Mouse (Mus musculus) urinary bladder, postnatal 10 days (tissue): ENCODE data around the gene Map7d1.

Experiments
- DNase-seq: peaks from one replicate; pipeline ENCODE4 v3.0.0; 2022; ENCODE audit warnings: low spot score

Map7d1 gene

DNA sequence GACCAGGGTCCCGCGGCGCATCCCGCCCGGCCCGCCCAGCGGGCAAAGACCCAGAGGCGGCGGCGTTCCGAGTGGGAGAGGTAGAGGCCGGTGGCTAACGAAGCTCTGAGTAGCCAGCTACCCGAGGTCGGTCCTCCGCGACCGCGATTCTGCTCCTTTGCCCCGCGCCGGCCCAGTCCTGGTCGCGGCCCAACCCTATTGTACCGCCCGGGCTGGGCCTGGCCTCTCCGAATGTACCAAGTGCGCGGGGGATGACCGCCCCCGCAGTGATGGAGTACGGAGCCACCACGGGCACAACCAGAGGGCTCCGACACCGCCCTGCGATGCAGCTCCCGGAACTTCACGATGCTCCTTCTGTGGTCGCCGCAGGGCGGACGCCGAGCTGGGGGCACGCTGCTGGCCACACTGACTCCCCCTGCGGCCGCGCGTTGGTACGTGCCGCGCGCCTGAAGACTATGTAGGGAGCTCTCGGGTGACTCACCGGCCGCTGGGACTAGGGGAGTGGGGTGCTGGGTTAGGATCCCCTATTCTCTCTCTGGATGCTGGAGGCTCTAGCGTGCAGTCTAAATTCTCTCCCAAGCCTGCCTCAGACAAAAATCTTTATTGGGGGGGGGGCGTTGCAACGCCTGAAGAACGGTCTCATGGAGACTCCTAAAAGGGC lies at the start of gene Map7d1:
Map7d1 (minus strand) TSS at position 213 of the 661 bp plus-strand sequence.
- peak; percentile 60 for DNase-seq

DNA sequence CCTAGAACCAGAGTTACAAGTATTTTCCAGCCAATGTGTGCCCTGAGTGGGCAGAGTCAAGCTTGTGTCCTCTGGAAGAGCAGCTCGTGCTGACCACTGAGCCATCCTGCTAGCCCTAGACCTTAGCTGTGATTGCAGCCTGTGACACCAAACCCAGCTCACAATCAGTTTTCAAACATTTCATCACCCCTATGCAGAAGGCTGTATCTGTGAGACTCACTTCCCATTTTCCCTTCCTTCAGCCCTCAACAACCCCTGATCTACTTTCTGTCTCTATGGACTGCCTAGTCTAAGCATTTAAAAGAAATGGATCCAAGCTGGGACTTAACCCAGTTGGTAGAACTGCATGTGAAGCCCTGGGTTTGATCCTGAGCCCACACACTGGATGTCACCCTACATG lies 49.3 kb upstream of the Map7d1 start:
- DNase-seq = no peak

- no peak for DNase-seq
Measured at GRCm38 (mm10) chr4:126303877-126304276, 47.7 kb upstream of the Map7d1 start.

DNA sequence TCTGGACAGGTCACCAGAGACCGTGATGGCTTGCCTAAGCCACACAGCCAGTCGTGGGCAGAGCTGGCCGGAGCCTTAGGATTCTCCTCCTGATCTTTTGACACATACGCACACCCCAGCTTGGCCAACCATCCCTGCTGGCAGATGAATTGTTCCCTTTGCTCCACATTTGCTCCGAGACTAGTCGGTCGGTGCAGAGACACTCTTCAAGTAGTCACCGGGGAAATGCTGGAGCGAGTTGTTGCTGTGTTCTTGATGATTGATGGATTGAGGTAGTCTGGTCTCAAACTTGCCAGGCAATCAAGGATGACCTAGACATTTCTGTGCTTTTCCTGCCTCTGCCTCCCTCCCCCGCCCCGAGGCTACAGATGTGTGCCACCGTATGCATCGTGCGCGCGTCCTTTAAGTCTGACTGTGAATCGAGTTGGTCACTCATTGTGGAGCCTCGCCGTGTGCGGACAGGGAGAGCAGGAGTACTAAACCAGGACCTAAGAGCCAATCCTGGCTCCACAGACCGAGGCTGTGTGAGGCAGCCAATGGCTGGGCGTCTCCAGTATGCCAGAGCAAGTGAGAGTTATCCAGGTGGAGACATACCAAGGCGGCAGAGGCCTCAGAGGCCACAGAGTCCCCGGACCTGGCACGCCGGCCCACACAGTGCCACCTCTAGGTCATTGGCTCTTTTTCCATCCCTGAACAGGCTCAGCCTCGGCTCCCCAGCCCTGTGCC lies 45.6 kb upstream of the Map7d1 start:
- DNase-seq = no peak

DNA sequence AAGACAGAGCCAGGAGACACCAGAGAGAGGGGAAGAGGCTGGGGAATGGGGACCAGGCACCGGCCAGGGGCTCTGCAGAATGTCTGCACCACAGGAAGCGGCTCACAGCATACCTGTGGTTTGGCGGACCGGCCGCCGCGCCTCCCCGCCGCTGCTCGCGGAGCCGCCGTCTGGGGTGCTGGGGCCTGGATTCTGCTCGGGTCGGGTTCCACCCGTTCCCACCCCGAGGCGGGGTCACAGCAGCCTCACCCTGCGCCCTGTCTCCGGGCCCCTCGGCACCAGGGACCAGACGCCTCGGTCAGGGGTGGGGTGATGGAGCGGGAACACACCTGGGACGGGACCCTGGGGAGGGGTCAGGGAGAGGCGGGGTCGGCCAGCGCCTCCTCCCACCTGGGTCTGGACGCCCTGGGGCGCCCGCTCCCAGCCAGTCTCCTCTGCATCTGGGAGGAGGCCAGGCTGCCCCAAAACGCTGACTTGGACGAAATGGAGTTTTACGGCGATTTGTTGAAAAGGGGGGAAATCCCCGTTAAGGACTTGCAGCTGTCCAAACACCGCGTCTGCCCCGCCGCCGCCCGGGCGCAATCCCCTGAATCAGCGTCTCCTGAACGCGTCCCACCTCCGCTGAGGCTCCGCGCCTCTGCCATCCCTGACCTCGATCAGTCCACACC lies 44.9 kb upstream of the Map7d1 start:
- no peak for DNase-seq

DNA sequence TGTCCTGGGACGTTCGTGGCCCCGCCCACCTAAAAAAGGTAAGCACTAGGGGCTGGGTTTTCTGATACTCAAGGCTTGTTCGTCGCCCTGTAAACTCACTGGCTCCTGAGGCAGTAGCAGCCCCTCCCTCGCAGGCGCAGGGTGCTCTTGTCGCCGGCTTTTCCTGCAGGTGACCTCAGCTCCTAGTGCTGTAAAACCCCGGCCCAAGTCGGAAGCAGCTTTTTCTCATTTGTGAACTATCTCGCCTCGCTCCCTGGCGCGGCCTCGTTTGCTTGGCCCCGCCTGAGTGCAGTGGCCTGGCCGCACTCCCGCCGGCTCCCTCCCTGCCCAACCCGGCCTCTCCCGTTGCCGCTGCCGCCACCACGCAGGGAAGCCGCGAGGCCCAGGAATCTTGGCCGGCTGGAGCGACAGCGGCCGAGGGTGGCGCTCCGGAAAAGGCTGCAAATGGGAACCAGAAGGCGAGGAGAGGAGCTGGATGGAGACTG lies 40.5 kb upstream of the Map7d1 start:
- DNase-seq = no peak

- DNase-seq = no peak
Measured at GRCm38 (mm10) chr4:126295937-126296336, 39.8 kb upstream of the Map7d1 start.

DNA sequence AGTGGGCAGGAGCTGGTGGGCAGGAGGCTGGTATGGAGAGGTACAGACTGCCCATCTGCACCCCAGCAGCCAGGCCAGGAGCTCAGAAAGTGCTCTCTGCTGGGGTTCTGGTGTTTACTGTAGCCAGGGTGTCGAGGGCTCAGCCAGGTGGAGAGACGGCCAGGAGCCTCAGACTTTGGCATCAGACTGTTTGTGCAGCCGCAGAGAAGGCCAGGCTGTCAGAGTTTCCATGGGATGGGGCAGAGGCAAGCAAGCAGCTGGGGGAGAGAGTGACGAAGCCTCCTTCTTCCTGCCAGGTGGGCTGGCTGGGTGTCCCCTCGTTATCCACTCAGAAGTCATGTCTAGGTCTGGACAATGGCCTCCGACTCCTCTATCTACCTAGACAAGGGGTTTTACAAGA lies 39.0 kb upstream of the Map7d1 start:
- DNase-seq = no peak

DNA sequence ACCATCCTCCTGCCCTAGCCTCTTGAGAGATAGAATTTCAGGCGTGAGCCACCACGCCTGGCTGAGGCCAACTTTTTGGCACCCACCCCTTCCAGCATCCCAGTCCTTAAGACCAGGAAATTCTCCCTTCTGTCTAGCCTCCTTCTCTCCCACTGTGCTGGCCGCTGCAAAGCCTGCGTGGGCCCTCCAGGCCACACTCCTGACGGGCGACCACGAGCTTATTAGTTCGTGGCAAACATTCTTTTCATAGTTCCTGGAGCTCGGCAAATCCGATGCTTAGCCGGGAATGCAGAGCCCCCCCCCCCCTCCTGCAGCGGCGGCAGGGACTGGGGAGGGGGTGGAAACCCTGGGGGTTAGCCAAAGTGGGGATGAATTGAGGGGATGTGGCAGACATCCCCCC lies 35.1 kb upstream of the Map7d1 start:
- DNase-seq = no peak

DNA sequence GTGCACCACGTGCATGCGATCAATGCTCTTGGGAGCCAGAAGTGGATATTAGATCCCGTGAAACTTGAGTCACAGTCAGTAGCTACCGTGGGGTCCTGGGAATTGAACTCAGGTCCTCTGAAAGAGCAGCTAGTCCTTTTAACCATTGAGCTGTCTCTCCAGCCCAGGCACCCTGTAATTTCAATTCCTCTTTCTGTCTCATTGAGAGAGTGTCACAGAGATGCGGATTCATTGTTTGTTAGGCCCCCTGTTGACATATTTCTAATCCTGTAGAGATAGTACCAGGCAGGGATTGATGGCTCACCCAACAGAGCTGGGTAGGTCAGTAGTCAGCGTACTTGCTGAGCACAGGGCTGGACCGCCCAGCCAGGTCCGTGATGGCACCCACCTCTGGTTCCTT lies 34.2 kb upstream of the Map7d1 start:
- DNase-seq = no peak

GRCm38 (mm10) chr4:126288085-126288666 lies 32.0 kb upstream of the Map7d1 start:
- no peak for DNase-seq

DNA sequence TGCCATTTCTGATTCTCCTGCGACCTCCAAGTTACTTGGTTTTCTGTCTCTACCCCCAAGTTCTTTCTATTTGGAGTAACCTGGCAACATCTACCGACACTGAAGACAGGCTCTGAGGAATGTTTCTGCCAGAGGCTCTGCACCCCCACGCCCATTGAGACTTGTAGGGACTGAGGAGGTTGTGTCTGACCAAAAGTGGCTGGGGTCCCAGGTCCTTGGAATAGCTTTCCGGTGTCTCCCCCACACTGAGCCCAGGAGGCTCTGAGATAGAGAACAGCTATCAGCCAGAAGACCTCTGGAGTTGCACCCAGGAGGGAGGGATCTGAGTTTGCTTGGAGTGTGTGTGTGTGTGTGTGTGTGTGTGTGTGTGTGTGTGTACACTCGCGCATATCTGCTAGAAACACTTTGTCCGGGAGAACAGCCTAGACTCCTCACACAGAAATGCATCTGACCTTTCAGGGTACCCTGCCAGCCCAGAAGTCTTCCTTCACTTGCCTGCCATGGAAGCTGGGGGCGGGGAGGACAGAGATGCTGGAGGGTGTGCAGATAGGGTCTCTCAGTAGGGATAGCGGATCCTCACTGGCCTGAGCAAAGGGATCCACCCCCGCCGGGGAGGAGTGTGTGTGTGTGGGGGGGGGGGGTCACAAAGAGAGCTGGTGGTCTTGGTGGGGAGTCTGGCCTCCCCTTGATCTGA lies 31.3 kb upstream of the Map7d1 start:
- DNase-seq = no peak

GRCm38 (mm10) chr4:126286492-126286891 lies 30.3 kb upstream of the Map7d1 start, which contains the start of gene Col8a2:
Gene Col8a2, plus strand, starts transcription at chr4:126286793.
- no peak for DNase-seq

DNA sequence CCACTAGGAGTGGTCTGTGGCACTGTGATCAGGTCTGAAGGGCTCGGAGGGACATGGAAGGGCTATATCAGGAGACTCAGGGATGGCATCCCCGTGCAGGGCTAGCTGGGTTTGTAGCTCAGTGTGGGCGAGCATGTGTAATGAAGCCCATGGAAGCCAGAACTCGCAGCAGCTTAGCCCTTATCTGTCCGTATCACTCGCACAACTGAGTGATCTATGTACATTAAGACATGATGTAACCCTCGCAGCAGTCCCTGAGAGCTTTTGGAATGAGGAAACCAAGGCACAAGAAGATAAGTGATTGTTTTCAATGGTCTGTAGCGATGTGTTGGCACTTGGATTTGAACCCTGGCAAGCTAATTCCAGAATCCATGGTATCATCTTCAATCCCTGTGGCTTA lies 27.4 kb upstream of the Map7d1 start:
- no peak for DNase-seq

DNA sequence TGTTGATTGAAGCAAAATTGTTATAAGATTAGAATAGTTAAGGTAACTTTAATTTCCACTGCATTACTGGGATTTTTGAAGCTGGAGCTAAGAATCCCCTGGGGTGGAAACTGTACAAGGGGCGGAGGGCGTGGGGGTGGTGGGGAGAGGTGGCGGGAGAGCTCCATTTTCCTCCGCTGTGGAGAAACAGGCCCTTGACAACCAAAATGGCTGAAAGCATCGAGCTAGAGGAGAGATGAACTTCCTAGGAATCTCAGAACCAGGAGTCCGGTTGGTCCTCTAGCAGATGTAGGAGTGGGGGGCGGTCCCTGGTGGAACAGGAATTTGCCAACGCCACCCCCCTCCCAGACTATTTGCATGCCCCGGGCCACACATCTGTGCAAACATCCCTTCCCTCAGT lies 25.6 kb upstream of the Map7d1 start:
- DNase-seq = no peak

DNA sequence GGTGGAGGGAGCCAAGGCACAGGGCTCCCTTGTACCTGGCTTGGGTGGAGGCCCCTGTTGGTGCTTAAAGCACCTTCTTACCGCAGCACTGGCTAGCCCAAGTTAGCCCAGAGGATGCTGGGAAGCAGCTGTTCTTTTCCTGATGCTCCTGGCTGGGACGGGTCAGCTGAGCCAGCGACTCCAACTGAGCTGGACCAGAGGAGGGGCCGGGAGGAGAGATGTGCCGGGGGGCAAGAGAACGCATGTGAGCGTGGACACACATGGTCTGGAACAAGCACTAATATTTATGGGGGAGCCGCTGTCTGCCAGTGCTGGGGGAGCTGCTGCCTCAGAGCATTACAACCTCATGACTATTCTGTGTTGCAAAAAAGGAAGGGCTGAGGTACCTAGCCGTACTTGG lies 22.8 kb upstream of the Map7d1 start:
- DNase-seq = no peak

- no peak for DNase-seq
Measured at GRCm38 (mm10) chr4:126278565-126278915, 22.4 kb upstream of the Map7d1 start.

- no peak for DNase-seq
Measured at GRCm38 (mm10) chr4:126277906-126278564, 21.9 kb upstream of the Map7d1 start.

DNA sequence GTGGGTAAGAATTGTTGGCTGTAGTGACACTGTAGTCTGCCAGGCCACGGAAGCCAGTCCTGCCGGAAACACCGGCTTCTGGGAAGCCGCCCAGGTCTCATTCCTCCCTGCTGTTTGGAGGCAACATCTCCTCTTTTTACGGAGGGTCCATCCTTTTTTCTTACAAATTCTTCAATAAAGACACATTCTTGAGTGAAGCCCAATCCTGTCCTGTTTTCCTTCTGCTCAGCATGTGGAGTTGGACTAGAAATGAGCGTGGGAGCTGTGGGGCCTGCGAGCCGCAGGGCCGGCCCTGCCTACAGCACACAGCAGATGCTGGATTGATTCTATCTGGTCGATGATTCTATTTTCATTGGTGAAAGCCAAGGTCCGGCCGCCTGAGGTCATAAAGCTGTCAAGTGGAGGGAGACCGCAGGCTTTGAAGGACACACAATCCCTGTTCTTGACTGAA lies 19.6 kb upstream of the Map7d1 start:
- no peak for DNase-seq

DNA sequence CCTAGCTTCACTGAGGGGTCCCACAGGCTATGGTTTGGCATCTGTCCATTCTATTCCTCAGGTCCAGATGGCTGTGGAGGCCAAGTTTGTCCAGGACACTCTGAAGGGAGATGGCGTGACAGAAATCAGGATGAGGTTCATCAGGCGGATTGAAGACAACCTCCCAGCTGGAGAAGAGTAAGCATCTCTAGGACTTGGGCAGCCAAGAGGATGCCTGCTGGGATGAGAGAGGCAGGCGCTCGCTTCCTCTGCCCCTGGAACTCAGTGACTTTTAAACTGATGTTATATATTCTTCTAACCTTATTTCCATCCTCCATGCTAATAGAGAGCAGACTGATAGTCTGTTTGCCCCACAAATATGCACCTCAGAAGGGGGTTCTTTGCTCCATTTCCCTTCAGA lies 18.9 kb upstream of the Map7d1 start:
- no peak for DNase-seq

DNA sequence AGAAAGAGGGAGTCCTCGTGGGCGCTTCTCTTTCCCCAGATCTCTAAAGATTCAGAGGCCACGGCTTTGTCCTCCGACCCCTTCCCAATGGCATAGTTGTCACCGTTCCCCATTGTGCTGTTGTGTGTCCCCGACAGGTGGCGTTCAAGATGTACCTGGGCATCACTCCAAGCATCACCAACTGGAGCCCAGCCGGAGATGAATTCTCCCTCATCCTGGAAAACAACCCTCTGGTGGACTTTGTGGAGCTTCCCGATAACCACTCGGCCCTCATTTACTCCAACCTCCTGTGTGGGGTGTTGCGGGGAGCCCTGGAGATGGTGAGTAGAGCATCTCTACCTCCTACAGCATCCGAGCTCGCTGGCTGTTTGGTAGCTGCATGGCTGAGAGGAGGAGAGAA lies 17.6 kb upstream of the Map7d1 start:
- DNase-seq = no peak

DNA sequence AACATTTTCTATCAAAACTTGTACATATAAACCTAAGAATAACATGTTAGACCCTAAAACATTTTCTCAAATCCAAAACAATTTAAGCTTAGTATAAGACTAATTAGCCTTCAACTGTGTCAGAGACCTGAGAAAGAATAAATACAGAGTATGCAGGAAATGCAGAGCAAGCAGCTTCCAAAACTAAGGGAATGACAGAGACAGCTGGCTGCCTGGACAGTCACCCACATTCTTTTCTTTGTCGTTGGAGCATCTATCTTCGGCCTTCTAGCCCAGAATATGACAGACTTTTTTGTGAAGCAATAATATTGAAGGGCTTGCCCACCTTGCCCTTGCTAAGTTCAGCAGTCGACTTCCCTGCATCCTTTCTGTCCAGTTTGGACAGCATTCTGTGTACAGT lies 13.1 kb upstream of the Map7d1 start:
- DNase-seq = no peak
